Mouse (Mus musculus): Measurements from ENCODE around the gene Arid5b. TPM values are rescaled to one million over a fixed set of nuclear protein-coding genes. Genes with fewer than 3 reads are reported as not detected.

Gene Arid5b
- polyA plus RNA-seq, 1 experiment from 2014 or later: 12.2 TPM

GRCm38 (mm10) chr10:68219327-68219726 lies 59.2 kb downstream of the Arid5b start:
- 0 out of 2 replicates have a peak, but pooled peaks have one; percentile 4 for ATAC-seq
- Histone ChIP-seq H3K4me2 (ENCODE audit: low read depth, low read length) (no peak overlapping the region), H3K27ac (ENCODE audit: low read depth) (peak overlapping the region; percentile 69; the same call in 1 of the 2 replicates), H3K4me3 (ENCODE audit: low read depth, low read length) (no peak overlapping the region), H3K36me3 (replicated peaks; ENCODE audit: insufficient read depth, low read length) (peaks cover 17% of the 10 kb centered on the region), H3K27me3 (ENCODE audit: insufficient read depth, low read length) (no peaks in the 10 kb centered on the region), H3K9me3 (ENCODE audit: low read length) (peaks cover 8% of the 10 kb centered on the region; the same call in 1 of the 2 replicates), H3K4me1 (ENCODE audit: insufficient read depth) (peaks cover 5% of the 10 kb centered on the region), H3K9ac (replicated peaks) (no peak overlapping the region)
- WGBS (ENCODE audit: insufficient replicate concordance): 60% methylated on average over 9 of the region's 9 CpGs
- no peak for DNase-seq
- TF ChIP-seq EP300 (IDR thresholded peaks at IDR 0.05; ENCODE audit: low read depth) (no peak), CTCF (IDR thresholded peaks at IDR 0.05; ENCODE audit: low read depth) (no peak)

GRCm38 (mm10) chr10:68218678-68219077 lies 59.9 kb downstream of the Arid5b start:
- H3K27me3 ChIP-seq (ENCODE audit: insufficient read depth, low read length): no peaks in the 10 kb centered on the region
- DNase-seq (no peak), ATAC-seq (peak; percentile 74)
- TF ChIP-seq EP300 (IDR thresholded peaks at IDR 0.05; ENCODE audit: low read depth) (no peak), CTCF (IDR thresholded peaks at IDR 0.05; ENCODE audit: low read depth) (no peak)
- no peak overlapping the region for H3K4me2 ChIP-seq (ENCODE audit: low read depth, low read length)
- peaks cover 5% of the 10 kb centered on the region for H3K4me1 ChIP-seq (ENCODE audit: insufficient read depth)
- peaks cover 8% of the 10 kb centered on the region; the same call in 1 of the 2 replicates for H3K9me3 ChIP-seq (ENCODE audit: low read length)
- no peak overlapping the region for H3K4me3 ChIP-seq (ENCODE audit: low read depth, low read length)
- WGBS (ENCODE audit: insufficient replicate concordance): 52% methylated on average over 4 of the region's 4 CpGs
- peak overlapping the region; percentile 69 for H3K27ac ChIP-seq (ENCODE audit: low read depth)
- no peak overlapping the region for H3K9ac ChIP-seq (replicated peaks)
- H3K36me3 ChIP-seq (replicated peaks; ENCODE audit: insufficient read depth, low read length): peaks cover 17% of the 10 kb centered on the region

- DNase-seq (no peak), ATAC-seq (no peak)
- H3K27ac ChIP-seq (ENCODE audit: low read depth): peak overlapping the region; percentile 44; the same call in 1 of the 2 replicates
- H3K4me3 ChIP-seq (ENCODE audit: low read depth, low read length): no peak overlapping the region
- H3K36me3 ChIP-seq (replicated peaks; ENCODE audit: insufficient read depth, low read length): peaks cover 12% of the 10 kb centered on the region
- no peaks in the 10 kb centered on the region for H3K27me3 ChIP-seq (ENCODE audit: insufficient read depth, low read length)
- peaks cover 10% of the 10 kb centered on the region for H3K4me1 ChIP-seq (ENCODE audit: insufficient read depth)
- H3K9ac ChIP-seq (replicated peaks): no peak overlapping the region; the same call in 1 of the 2 replicates
- TF ChIP-seq EP300 (IDR thresholded peaks at IDR 0.05; ENCODE audit: low read depth) (no peak), CTCF (IDR thresholded peaks at IDR 0.05; ENCODE audit: low read depth) (no peak)
- H3K4me2 ChIP-seq (ENCODE audit: low read depth, low read length): no peak overlapping the region
- peaks cover 8% of the 10 kb centered on the region; the same call in 1 of the 2 replicates for H3K9me3 ChIP-seq (ENCODE audit: low read length)
- 78% methylated on average over 9 of the region's 9 CpGs for WGBS (ENCODE audit: insufficient replicate concordance)
Observed at GRCm38 (mm10) chr10:68214809-68215468, 63.6 kb downstream of the Arid5b start.

GRCm38 (mm10) chr10:68212061-68212915 lies 66.3 kb downstream of the Arid5b start:
- no peak for TF ChIP-seq EP300 (IDR thresholded peaks at IDR 0.05; ENCODE audit: low read depth)
- no peak for TF ChIP-seq CTCF (IDR thresholded peaks at IDR 0.05; ENCODE audit: low read depth)
- DNase-seq: peak; percentile 24

GRCm38 (mm10) chr10:68211514-68211913 lies 67.0 kb downstream of the Arid5b start:
- Histone ChIP-seq H3K4me3 (ENCODE audit: low read depth, low read length) (no peak overlapping the region), H3K27ac (ENCODE audit: low read depth) (peak overlapping the region; percentile 78), H3K9ac (replicated peaks) (no peak overlapping the region), H3K9me3 (ENCODE audit: low read length) (peaks cover 3% of the 10 kb centered on the region; the same call in 1 of the 2 replicates), H3K4me1 (ENCODE audit: insufficient read depth) (peaks cover 8% of the 10 kb centered on the region; the same call in 1 of the 2 replicates), H3K27me3 (ENCODE audit: insufficient read depth, low read length) (no peaks in the 10 kb centered on the region), H3K36me3 (replicated peaks; ENCODE audit: insufficient read depth, low read length) (peaks cover 6% of the 10 kb centered on the region), H3K4me2 (ENCODE audit: low read depth, low read length) (0 out of 2 replicates have a peak overlapping the region, but pooled peaks have one; percentile 32)
- ATAC-seq (peak; percentile 84), DNase-seq (no peak)
- TF ChIP-seq CTCF (IDR thresholded peaks at IDR 0.05; ENCODE audit: low read depth) (no peak), EP300 (IDR thresholded peaks at IDR 0.05; ENCODE audit: low read depth) (0 out of 2 replicates have a peak, but pooled peaks have one; percentile 15)
- WGBS (ENCODE audit: insufficient replicate concordance): 33% methylated on average over 2 of the region's 2 CpGs

More at GRCm38 (mm10) chr10:68212061-68212915, 66.3 kb downstream of the Arid5b start:
- Histone ChIP-seq H3K27me3 (ENCODE audit: insufficient read depth, low read length) (no peaks in the 10 kb centered on the region), H3K9ac (replicated peaks) (no peak overlapping the region), H3K27ac (ENCODE audit: low read depth) (peak overlapping the region; percentile 78), H3K4me1 (ENCODE audit: insufficient read depth) (peaks cover 8% of the 10 kb centered on the region; the same call in 1 of the 2 replicates), H3K36me3 (replicated peaks; ENCODE audit: insufficient read depth, low read length) (peaks cover 7% of the 10 kb centered on the region), H3K4me3 (ENCODE audit: low read depth, low read length) (no peak overlapping the region), H3K9me3 (ENCODE audit: low read length) (peaks cover 8% of the 10 kb centered on the region; the same call in 1 of the 2 replicates), H3K4me2 (ENCODE audit: low read depth, low read length) (0 out of 2 replicates have a peak overlapping the region, but pooled peaks have one; percentile 32)
- ATAC-seq: 0 out of 2 replicates have a peak, but pooled peaks have one; percentile 27
- 59% methylated on average over 10 of the region's 10 CpGs for WGBS (ENCODE audit: insufficient replicate concordance)

All from liver, postnatal 0 days (tissue).